Mouse (Mus musculus) spleen, postnatal 14 days (tissue): ENCODE results near the gene Idnk.
"Not testable (repeated sequence)": the region's sequence is repeated elsewhere in the genome, so short reads cannot be mapped to it uniquely, and the experiment has no call there.

Experiments
- DNase-seq, 2 experiments: peaks; one replicate each; pipeline ENCODE4 v3.0.0; 2021 to 2022; ENCODE audit warnings: low spot score in 2 of 2

The Idnk gene

GRCm38 (mm10) chr13:58146603-58147002 is 10.8 kb upstream of the Idnk start:
- DNase-seq: not testable (repeated sequence)

- no peak for DNase-seq
These were observed 9.7 kb upstream of the Idnk start for GRCm38 (mm10) chr13:58147760-58148159.

DNA sequence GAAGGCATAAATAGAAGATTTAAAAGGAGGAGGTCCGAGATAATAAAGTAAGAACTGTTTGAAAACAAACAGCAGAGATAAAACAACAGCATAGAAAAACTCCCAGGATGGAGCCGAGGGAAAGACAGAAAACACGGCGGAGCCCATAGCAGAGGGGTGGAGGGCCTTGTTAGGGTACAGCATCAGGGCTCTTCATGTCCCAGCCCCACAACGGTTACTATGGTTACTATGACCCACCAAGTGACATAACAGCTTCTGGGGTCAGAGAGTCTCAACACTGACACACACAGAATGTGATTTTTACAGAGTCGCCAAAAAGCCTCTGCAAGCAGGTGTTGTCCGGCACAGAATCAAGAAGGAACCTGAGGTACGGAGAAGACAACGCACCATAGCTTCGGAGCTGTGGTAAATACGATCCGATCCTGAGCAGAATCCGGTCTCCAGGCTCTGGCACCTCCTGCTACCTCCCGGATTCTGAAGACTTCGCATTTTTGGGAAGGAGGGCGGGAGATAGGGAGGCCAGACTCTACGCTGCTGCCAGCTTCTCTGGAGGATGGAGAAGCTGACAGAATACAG is 9.1 kb upstream of the Idnk start:
- DNase-seq: no peak

DNA sequence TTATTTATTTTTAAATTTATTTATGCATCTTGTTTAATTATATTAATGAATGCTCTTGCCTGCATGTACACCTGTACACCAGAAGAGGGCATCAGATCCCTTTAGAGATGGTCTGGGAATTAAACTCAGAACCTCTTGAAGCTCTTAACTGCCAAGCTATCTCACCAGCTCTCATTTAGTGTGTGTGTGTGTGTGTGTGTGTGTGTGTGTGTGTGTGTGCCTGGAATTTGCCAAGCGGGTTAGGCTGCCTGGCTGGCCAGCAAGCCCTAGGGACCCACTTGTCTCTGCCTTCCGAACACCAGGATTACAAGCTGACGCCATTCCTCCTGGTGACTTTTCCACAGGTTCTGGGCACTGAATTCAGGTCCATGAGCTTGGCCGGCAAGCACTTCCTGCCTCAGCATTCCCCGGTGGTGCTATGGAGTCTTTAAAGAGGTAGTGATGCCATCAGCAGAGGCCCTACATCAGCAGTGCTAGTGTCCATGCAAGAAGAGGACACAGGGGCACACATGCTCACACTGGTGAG is 8.4 kb upstream of the Idnk start:
- DNase-seq: no peak

DNA sequence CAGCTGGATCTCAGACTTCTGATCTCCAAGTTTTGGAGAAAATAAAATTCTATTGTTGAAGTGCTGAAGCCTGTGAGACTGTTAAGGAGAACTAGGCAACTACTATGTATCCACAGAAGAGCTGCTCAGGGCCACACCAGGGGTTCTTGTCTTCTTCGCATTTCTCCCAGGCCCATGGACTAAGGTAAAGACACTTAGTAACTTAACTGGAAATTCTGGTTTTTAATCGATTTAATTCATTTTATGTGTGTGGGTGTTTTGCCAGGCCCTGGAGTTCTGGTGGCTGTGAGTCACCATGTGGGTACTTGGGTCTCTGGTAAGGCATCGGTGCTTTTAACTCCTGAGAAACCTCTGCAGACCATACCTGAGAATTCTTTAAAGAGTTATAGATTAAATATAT is 7.8 kb upstream of the Idnk start:
- no peak for DNase-seq

DNA sequence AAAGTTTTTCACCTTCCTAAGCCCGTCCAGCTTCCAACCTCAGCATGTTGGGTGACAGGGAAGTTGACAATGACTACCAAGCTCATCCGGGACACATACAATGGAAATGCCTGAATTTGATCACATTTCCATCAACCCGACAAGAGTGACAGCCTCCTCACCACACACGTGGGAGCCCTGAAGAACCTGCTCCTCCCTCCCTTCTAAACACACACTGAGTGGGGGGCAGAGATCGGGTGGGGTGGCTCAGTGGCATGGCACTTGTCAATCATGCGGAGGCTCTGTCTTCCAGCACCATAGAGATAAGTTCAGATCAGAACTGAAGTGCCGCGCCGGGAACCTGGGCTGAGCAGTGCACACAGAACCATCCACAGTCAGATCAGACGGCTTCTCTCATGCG is 7.0 kb upstream of the Idnk start:
- DNase-seq: no peak

- no peak for DNase-seq
These were observed 1.4 kb upstream of the Idnk start for GRCm38 (mm10) chr13:58156031-58156430.

DNA sequence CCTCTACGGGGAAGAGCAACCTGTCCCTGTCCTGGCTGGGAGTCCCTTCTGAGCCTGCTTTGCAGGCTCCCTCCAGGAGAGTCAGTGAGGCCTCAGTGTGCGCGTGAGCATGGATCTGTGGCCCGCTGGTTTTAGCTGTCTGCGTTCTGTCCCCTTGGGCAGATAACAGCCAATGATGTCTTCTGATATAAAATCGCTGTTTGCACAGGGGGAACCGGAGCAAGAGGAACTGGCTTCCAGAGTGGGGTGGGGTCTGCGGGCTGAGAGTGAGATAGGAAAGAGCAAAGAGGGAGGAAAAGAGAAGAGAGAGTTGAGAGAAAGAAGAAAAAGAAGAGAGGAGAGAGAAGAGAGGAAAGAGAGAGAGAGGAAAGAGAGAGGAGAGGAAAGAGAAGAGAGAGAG is 413 bp upstream of the Idnk start:
- no peak for DNase-seq

- DNase-seq: peak; percentile 76 to 86
These were observed 857 bp downstream of the Idnk start for GRCm38 (mm10) chr13:58158099-58158912.

DNA sequence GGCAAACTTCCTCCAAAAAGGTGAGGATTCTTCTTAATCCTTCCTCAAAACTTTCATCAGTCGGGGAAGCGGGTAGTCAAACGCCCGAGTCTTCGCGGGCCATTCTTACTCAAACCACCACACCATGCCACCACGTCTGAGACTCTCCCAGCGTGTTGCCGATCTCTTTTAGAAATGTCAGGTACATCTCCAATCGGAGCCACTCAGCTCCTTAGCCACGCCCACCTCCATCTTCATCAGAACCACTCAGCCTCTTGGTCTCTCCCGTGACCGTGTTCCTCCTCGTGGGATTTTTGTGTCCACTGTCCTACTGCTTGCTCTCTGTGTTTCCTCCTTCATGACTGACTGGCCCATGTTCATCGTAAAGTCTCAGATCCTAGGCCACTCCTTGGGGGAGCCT is 3.3 kb downstream of the Idnk start:
- DNase-seq: no peak

- no peak for DNase-seq
These were observed 5.9 kb downstream of the Idnk start for GRCm38 (mm10) chr13:58163343-58163742.

GRCm38 (mm10) chr13:58168119-58168518 is 10.7 kb downstream of the Idnk start:
- no peak for DNase-seq

DNA sequence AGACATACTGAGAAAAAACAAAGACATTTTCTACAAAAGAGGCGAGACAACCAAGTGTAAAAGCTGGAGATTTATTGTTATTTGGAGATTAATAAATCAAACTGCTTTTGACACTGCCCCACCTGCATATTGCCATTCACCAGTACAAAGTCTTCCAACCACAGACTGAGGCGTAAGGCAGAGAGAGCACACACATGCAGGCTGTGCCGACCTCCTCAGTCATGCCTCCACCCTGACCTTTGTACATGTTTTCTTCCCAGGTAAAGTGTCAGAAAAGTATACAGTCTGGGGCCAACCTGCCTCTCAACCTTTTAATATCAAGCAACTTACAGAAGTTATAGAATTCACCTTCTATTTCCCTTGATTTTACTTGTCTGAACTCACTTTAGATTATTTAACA is 18.7 kb downstream of the Idnk start:
- no peak for DNase-seq

DNA sequence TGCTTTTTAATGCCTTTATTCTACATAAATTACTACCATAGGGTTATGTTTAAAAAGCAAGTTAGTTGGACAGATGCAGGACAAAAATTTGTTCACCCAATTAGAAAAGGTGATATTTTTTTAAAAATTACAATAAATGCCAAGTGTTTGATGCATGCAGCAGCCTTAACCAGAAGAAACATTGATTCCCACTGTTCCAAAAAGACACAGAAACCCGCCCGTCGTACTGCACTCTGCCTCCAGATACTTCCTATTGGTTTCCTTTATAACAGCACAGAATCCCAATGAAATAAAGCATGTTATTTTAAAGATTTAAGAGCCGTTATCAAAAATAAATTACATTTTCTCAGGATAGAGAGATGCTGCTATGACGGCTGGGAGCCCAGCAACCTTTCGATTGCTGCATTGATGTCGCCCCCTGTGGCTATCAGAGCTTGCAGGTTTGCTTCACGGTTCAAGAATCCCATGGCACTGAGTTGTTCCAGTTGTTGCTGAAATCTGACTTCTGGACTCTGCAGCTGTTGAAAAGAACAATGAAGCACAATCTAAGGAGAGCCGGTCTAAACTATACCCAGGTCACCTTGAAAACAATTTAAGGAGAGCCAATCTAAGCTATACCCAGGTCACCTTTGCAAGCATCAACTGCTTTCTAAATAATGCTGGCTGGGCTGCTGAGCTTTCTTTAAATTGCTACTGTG is 20.2 kb downstream of the Idnk start:
- peak; percentile 100 for DNase-seq

DNA sequence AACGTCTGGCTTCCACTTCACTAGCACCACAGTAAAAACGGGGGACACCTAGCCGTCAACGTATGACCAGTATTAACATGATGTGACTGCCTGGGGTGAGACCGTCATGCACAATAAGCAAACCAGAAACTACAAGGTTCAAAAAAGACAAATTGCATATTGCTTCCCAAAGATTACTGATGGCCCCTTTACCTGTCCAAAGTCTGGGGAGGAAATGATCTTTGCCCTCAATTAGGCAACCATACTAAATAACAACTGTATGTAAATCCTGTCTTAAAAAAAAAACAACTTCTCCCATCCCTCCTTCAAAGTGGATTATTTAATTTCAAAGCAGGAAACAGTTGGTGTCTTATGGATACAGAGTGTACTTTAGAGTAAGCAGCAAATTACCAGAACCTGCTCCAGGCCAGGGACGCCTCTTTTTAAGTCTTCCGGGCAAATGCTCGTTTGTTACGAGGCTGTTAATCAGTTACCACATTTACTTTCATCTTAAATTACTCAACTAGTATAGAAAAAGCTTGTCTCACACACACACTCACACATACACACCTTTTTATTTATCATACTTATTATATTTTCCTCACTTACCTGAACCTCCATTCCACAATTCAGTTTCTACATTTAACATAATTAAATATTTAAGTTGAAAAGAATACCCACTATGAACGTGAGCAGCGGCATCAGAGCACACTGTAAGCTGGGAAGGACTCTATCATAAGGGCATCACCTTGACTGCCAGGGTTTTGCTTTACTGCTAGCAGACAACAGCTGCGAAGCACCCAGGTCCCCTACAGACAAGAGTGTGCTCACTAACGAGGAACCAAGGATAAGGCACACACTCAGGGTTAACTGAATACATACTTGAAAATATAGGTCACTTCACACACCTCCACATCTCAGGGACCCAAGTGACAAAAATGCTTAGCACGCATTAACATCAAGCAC is 24.4 kb downstream of the Idnk start:
- no peak for DNase-seq

- DNase-seq: no peak
These were observed 26.7 kb downstream of the Idnk start for GRCm38 (mm10) chr13:58184111-58184510.

DNA sequence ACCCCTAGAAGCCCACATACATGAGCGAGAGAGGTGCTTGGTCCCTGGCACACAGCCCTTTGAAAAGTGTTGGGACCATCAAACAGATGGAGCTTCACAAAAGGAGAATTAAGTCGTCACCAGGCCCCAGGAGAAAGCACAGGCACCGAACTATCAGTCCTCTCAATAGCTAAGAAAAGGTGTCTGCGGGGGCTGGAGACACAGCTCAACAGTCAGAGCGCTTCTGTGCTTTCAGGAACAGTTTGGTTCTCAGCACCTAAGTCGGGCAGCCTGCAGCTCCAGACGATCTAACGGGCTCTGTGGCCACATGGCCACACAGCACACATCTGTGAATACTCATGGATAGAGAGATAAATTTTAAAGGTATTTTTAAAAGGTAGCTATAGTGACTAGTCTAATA is 28.8 kb downstream of the Idnk start:
- no peak for DNase-seq

- no peak for DNase-seq
These were observed 30.3 kb downstream of the Idnk start for GRCm38 (mm10) chr13:58187751-58188150.

GRCm38 (mm10) chr13:58188412-58188811 is 31.0 kb downstream of the Idnk start:
- peak; percentile 72 to 91 for DNase-seq

DNA sequence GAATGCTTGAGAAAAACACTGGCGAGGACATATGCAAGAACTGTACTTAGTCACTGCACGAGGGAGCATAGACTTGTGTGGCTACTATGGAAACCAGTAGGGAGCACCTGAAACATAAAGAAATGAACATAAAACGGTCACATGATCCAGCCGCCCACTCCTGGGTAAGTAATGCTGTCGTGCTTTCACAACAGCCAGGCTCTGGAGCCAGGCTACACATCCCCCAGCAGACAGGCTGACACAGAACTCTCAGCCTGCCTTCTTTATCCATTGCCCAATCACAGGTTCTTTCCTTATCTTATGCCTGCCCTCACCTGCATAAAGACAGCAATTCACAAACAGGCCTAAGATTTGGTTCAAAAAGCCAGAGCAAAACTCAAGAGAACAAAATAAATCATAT is 32.0 kb downstream of the Idnk start:
- DNase-seq: no peak

- no peak for DNase-seq
These were observed 34.1 kb downstream of the Idnk start for GRCm38 (mm10) chr13:58191516-58191915.

- no peak for DNase-seq
These were observed 34.7 kb downstream of the Idnk start for GRCm38 (mm10) chr13:58192146-58192545.
